Mouse (Mus musculus) heart, embryonic 11.5 days (tissue): ENCODE results near the gene Adcy7. TPM values are rescaled to one million over a fixed set of nuclear protein-coding genes. Genes with fewer than 3 reads are reported as not detected.

Experiments
- ATAC-seq: fragments of 200-750 bp; cut with Nextera tagmentation; replicated peaks from 2 replicates; pipeline ENCODE4 v1.8.0; 2017; ENCODE audit warnings: moderate library complexity; ENCODE audit not compliant: insufficient number of reproducible peaks, low FRiP score, low TSS enrichment
- H3K27ac ChIP-seq: fragments of 300-500 bp; sonication (generic); 2 replicates; pipeline ENCODE4 v1.5.1; 2014; ENCODE audit warnings: mild to moderate bottlenecking, low read depth, low read length
- H3K27me3 ChIP-seq: fragments of 300-500 bp; sonication (generic); 2 replicates; pipeline ENCODE4 v1.6.1; 2014; ENCODE audit warnings: mild to moderate bottlenecking, low read length, mixed read lengths; ENCODE audit not compliant: control insufficient read depth, insufficient read depth
- H3K36me3 ChIP-seq: fragments of 300-500 bp; sonication (generic); 2 replicates; pipeline ENCODE4 v1.6.1; 2014; ENCODE audit warnings: mild to moderate bottlenecking, low read length, moderate library complexity, mixed read lengths; ENCODE audit not compliant: control insufficient read depth, insufficient read depth
- H3K4me1 ChIP-seq: fragments of 300-500 bp; sonication (generic); 2 replicates; pipeline ENCODE4 v1.6.1; 2014; ENCODE audit warnings: low read length; ENCODE audit not compliant: control insufficient read depth, insufficient read depth
- H3K4me2 ChIP-seq: fragments of 300-500 bp; sonication (generic); 2 replicates; pipeline ENCODE4 v1.6.1; 2014; ENCODE audit warnings: mild to moderate bottlenecking, moderate library complexity
- H3K4me3 ChIP-seq: fragments of 300-500 bp; sonication (generic); 2 replicates; pipeline ENCODE4 v1.5.1; 2014; ENCODE audit warnings: low read depth, low read length
- H3K9ac ChIP-seq: fragments of 300-500 bp; sonication (generic); 2 replicates; pipeline ENCODE4 v1.6.1; 2014; ENCODE audit warnings: mild to moderate bottlenecking, low read depth, low read length, moderate library complexity
- H3K9me3 ChIP-seq: fragments of 300-500 bp; sonication (generic); replicated peaks from 2 replicates; pipeline ENCODE4 v1.6.1; 2016; ENCODE audit warnings: low read length; ENCODE audit not compliant: control insufficient read depth
- WGBS: fragments of 180-500 bp; shearing (Covaris S2); extraction: QIAGEN DNeasy Blood & Tissue Kit; methylation state at CpG from one replicate; pipeline ENCODE4 v1.1.7; 2014; ENCODE audit not compliant: insufficient replicate concordance; 5-methylcytosine and 5-hydroxymethylcytosine counted together
- polyA plus RNA-seq: library from polyadenylated mRNA; unstranded; fragments of >200 nt; fragmentation: Nextera tagmentation; extraction: Ambion mirVana; gene quantifications from 2 replicates; pipeline ENCODE4 v1.2.1, GENCODE M21; 2014

The Adcy7 gene
- polyA plus RNA-seq, 1 experiment from 2014 or later: 2.9 TPM

DNA sequence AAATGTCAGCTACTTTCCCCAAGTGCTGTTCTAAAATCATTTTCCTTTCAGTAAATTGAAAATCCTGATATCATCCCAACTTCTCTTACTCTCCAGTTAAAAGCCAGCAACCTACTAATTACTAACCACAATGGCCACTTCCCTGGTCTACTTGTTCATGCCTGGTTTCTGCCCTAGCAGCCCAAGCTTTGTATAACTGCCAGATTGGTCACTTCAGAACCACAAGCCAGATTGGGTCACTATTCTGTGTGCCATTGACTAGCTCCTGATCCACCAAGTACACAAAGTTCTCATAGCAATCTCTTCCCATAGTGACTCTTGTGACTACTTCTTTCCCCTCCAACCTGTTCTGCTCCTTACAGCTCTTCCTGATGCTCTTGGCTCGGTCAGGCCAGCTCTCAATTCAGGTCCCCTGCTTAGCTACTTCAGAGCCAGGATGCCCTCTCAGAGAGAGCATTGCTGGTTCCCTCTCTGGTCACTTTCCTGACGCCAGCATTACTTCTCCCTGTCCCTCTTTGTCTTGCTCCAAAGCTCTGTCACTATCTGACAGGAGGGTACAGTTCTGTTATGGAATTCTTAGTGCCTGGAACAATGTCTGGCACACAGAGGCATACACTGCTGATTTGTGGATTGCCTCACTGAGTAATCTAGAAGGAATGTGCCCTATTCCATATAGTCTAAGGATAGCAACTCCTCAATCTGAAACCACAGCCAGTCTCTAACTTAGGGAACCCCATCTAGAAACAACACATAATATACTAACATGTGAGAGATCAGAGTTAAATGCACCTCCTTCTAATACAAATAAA lies 67.9 kb downstream of the Adcy7 start:
- H3K9me3 ChIP-seq: no peaks in the 10 kb centered on the region
- H3K4me2 ChIP-seq: no peak overlapping the region
- 0 out of 2 replicates have a peak overlapping the region, but pooled peaks have one; percentile 30 for H3K9ac ChIP-seq
- ATAC-seq: no peak
- 67% methylated on average over 2 of the region's 2 CpGs for WGBS
- peaks cover 38% of the 10 kb centered on the region for H3K36me3 ChIP-seq
- H3K27ac ChIP-seq: peak overlapping the region; percentile 81
- H3K4me3 ChIP-seq: no peak overlapping the region
- H3K4me1 ChIP-seq: peaks cover 8% of the 10 kb centered on the region
- no peaks in the 10 kb centered on the region for H3K27me3 ChIP-seq

- no peak for ATAC-seq
- 90% methylated on average over 4 of the region's 4 CpGs for WGBS
- Histone ChIP-seq H3K4me3 (no peak overlapping the region), H3K9ac (no peak overlapping the region), H3K27ac (no peak overlapping the region), H3K36me3 (peaks cover 38% of the 10 kb centered on the region), H3K4me1 (peaks cover 6% of the 10 kb centered on the region), H3K27me3 (no peaks in the 10 kb centered on the region), H3K4me2 (no peak overlapping the region), H3K9me3 (no peaks in the 10 kb centered on the region)
Observed at GRCm38 (mm10) chr8:88342026-88342425, 69.8 kb downstream of the Adcy7 start.

GRCm38 (mm10) chr8:88349046-88349445 lies 76.8 kb downstream of the Adcy7 start:
- Histone ChIP-seq H3K4me1 (no peaks in the 10 kb centered on the region), H3K4me2 (no peak overlapping the region), H3K4me3 (no peak overlapping the region), H3K27me3 (no peaks in the 10 kb centered on the region), H3K27ac (peak overlapping the region; percentile 41; the same call in 1 of the 2 replicates), H3K36me3 (peaks cover 47% of the 10 kb centered on the region), H3K9ac (no peak overlapping the region), H3K9me3 (no peaks in the 10 kb centered on the region)
- ATAC-seq: no peak
- WGBS: 69% methylated on average over 2 of the region's 2 CpGs

- Histone ChIP-seq H3K27me3 (no peaks in the 10 kb centered on the region), H3K4me3 (no peak overlapping the region), H3K9ac (no peak overlapping the region), H3K9me3 (no peaks in the 10 kb centered on the region), H3K27ac (no peak overlapping the region), H3K36me3 (peaks cover 28% of the 10 kb centered on the region), H3K4me2 (no peak overlapping the region), H3K4me1 (peaks cover 5% of the 10 kb centered on the region; the same call in 1 of the 2 replicates)
- 84% methylated on average over 5 of the region's 5 CpGs for WGBS
- ATAC-seq: no peak
Observed at GRCm38 (mm10) chr8:88357226-88357933, 85.2 kb downstream of the Adcy7 start.

DNA sequence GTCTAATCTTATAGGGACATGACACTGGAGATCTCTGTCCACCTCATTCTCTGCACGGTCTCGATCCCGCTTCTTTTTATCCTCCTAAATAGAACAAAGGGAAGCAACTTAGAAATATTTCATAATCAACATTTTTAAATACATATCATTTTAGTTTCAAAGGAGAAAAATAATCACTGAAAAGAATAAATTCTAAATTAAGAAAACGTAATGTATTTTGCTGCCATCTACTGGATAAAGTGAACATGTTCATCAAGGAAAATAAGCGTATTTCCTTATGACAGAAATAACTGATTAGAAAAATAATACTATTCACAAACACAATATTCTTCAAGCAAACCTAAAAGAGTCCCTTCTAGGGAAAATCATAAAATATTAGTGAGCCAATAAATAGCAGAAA lies 85.7 kb downstream of the Adcy7 start:
- WGBS: 86% methylated on average over 5 of the region's 5 CpGs
- Histone ChIP-seq H3K27ac (no peak overlapping the region), H3K4me3 (no peak overlapping the region), H3K36me3 (peaks cover 26% of the 10 kb centered on the region), H3K4me1 (peaks cover 9% of the 10 kb centered on the region), H3K4me2 (no peak overlapping the region), H3K27me3 (no peaks in the 10 kb centered on the region), H3K9me3 (no peaks in the 10 kb centered on the region), H3K9ac (no peak overlapping the region)
- ATAC-seq: no peak

DNA sequence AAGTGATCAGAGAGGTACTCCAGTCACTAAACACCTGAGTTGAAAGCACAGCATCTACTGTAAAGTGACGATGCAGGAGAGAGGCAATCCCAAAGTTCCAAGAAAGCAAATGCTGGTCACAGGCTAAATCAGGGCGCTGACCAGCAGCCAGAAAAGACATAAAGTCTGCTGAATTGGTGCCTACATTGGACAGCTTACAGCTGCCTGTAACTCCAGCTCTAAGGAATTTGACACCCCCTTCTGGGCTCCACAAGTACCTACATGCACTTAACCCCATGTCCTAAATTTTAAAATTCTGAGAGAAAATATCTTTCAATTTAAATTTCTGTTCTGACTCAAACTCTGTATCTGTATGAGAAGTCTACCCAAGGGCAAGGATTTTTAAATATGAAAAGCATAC lies 87.8 kb downstream of the Adcy7 start:
- 83% methylated on average over 2 of the region's 2 CpGs for WGBS
- no peaks in the 10 kb centered on the region for H3K27me3 ChIP-seq
- H3K27ac ChIP-seq: no peak overlapping the region
- peak overlapping the region; percentile 89 for H3K4me2 ChIP-seq
- H3K9ac ChIP-seq: no peak overlapping the region
- H3K9me3 ChIP-seq: no peaks in the 10 kb centered on the region
- H3K36me3 ChIP-seq: peaks cover 12% of the 10 kb centered on the region
- ATAC-seq: no peak
- H3K4me3 ChIP-seq: no peak overlapping the region
- peaks cover 11% of the 10 kb centered on the region for H3K4me1 ChIP-seq

GRCm38 (mm10) chr8:88361044-88361707 lies 89.0 kb downstream of the Adcy7 start:
- Histone ChIP-seq H3K36me3 (peaks cover 10% of the 10 kb centered on the region), H3K9ac (peak overlapping the region; percentile 97), H3K4me3 (peak overlapping the region; percentile 97), H3K4me2 (peak overlapping the region; percentile 89), H3K27me3 (no peaks in the 10 kb centered on the region), H3K4me1 (peaks cover 11% of the 10 kb centered on the region), H3K27ac (peak overlapping the region; percentile 86), H3K9me3 (no peaks in the 10 kb centered on the region)
- WGBS: 1% methylated on average over 31 of the region's 31 CpGs
- no peak for ATAC-seq

DNA sequence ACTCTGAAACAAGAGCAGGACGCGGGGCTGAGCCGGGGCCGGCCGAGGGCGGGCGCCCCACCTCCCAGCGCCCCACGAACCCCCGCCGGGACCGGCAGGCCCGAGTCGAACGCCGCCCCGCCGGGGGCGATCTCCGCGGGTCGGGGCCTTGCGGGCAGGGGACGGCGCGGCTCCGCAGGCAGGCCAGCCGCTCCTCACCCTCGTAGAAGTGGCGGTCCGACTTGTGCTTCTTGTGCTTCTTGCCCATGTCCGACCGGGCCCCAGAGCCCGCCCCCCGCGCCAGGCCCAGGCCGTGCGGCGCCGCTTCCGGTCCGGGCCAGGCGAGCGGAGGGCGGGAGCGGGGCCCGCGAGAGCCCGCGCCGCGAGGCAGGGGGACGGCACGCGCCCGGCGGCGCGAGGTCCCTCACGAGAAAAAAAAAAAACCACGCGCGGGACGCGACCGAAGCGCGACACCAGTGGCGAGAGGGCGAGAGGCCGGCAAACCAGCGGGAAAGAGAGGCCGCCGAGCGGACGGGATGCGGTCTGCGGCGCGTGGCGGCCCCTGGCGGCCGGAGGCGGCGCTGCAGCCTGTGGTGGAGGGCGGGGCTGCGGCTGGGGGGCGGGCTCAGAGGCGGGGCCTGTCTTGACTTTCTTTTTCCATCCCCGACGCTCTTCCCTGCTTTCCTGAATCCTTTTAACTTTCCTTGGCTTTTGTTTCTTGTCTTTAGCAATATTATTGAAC lies 89.7 kb downstream of the Adcy7 start, which contains the start of gene Brd7:
Gene Brd7 (minus strand): TSS at position 487 of the 721 bp plus-strand sequence.
- H3K9ac ChIP-seq: peak within 1 kb of the TSS; percentile 97
- peak within 1 kb of the TSS; percentile 86 for H3K27ac ChIP-seq
- peaks cover 10% of the 10 kb centered on the region for H3K36me3 ChIP-seq
- peak within 1 kb of the TSS; percentile 89 for H3K4me2 ChIP-seq
- peak; percentile 82 for ATAC-seq
- WGBS: under 1% methylated on average over 70 of the region's 91 CpGs
- H3K27me3 ChIP-seq: no peaks in the 10 kb centered on the region
- H3K9me3 ChIP-seq: no peaks in the 10 kb centered on the region
- peaks cover 11% of the 10 kb centered on the region for H3K4me1 ChIP-seq
- peak within 1 kb of the TSS; percentile 97 for H3K4me3 ChIP-seq
